Mouse (Mus musculus) forebrain, embryonic 14.5 days (tissue): ENCODE measurements around the gene Slc27a4. TPM values are rescaled to one million over a fixed set of nuclear protein-coding genes. Genes with fewer than 3 reads are reported as not detected.
"Not testable (repeated sequence)": the region's sequence is repeated elsewhere in the genome, so short reads cannot be mapped to it uniquely, and the experiment has no call there.

ENCODE experiments used
- ATAC-seq: fragments of 200-750 bp; cut with Nextera tagmentation; 2 replicates; pipeline ENCODE4 v1.8.0; 2017; ENCODE audit warnings: mild to moderate bottlenecking, moderate library complexity
- DNase-seq: peaks from one replicate; pipeline ENCODE4 v3.0.0-alpha.2; 2015; ENCODE audit warnings: low spot score
- H3K27ac ChIP-seq: fragments of 300-500 bp; sonication (generic); 2 replicates; pipeline ENCODE4 v1.5.1; 2014; ENCODE audit warnings: low read depth, mild to moderate bottlenecking, control low read depth, low read length, moderate library complexity
- H3K27me3 ChIP-seq: fragments of 300-500 bp; sonication (generic); replicated peaks from 2 replicates; pipeline ENCODE4 v1.6.1; 2014; ENCODE audit warnings: low read length, control low read depth, mixed read lengths; ENCODE audit not compliant: control insufficient read depth, insufficient read depth
- H3K36me3 ChIP-seq: fragments of 300-500 bp; sonication (generic); 2 replicates; pipeline ENCODE4 v1.6.1; 2014; ENCODE audit warnings: low read length, control low read depth; ENCODE audit not compliant: control insufficient read depth, insufficient read depth
- H3K4me1 ChIP-seq: fragments of 300-500 bp; sonication (generic); 2 replicates; pipeline ENCODE4 v1.6.1; 2014; ENCODE audit warnings: antibody characterized with exemption, low read length, control low read depth; ENCODE audit not compliant: control insufficient read depth, insufficient read depth
- H3K4me2 ChIP-seq: fragments of 300-500 bp; sonication (generic); 2 replicates; pipeline ENCODE4 v1.6.1; 2014; ENCODE audit warnings: mild to moderate bottlenecking, control low read depth, low read length
- H3K4me3 ChIP-seq: fragments of 300-500 bp; sonication (generic); 2 replicates; pipeline ENCODE4 v1.5.1; 2014; ENCODE audit warnings: low read depth, low read length, control low read depth
- H3K9ac ChIP-seq: fragments of 300-500 bp; sonication (generic); 2 replicates; pipeline ENCODE4 v1.6.1; 2014; ENCODE audit warnings: mild to moderate bottlenecking, low read length, control low read depth, moderate library complexity
- H3K9me3 ChIP-seq: fragments of 300-500 bp; sonication (generic); replicated peaks from 2 replicates; pipeline ENCODE4 v1.6.1; 2016; ENCODE audit warnings: low read length, control low read depth, mixed read lengths; ENCODE audit not compliant: control insufficient read depth
- whole genome bisulfite sequencing: fragments of 180-500 bp; shearing (Covaris S2); extraction: QIAGEN DNeasy Blood & Tissue Kit; methylation state at CpG from one replicate; pipeline ENCODE4 v1.1.7; 2014; 5-methylcytosine and 5-hydroxymethylcytosine counted together
- polyA plus RNA-seq: library from polyadenylated mRNA; unstranded; fragments of >200 nt; fragmentation: Nextera tagmentation; extraction: Ambion mirVana; gene quantifications from 2 replicates; pipeline ENCODE4 v1.2.1, GENCODE M21; 2014

Slc27a4 gene
- polyA plus RNA-seq, 1 experiment from 2014 or later: 22.6 TPM

DNA sequence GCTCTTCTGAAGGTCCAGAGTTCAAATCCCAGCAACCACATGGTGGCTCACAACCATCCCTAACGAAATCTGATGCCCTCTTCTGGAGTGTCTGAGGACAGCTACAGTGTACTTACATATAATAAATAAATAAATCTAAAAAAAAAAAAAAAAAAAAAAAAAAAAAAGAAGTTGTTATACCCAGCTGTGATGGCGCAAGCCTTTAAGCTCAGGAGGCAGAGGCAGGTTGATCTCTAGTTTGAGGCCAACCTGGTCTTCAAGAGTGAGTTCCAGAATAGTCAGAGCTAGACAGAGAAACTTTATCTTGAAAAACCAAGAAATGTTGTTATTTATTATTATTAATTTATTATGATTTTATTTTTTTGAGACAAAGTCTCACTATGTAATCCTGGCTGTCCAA is 21.2 kb upstream of the Slc27a4 start:
- H3K4me3 ChIP-seq, H3K27ac ChIP-seq, H3K4me1 ChIP-seq, H3K27me3 ChIP-seq, H3K9ac ChIP-seq, ATAC-seq, H3K9me3 ChIP-seq, DNase-seq, H3K4me2 ChIP-seq: not testable (repeated sequence)
- WGBS: 94% methylated on average over 2 of the region's 2 CpGs
- H3K36me3 ChIP-seq: peaks cover 98% of the 10 kb centered on the region

DNA sequence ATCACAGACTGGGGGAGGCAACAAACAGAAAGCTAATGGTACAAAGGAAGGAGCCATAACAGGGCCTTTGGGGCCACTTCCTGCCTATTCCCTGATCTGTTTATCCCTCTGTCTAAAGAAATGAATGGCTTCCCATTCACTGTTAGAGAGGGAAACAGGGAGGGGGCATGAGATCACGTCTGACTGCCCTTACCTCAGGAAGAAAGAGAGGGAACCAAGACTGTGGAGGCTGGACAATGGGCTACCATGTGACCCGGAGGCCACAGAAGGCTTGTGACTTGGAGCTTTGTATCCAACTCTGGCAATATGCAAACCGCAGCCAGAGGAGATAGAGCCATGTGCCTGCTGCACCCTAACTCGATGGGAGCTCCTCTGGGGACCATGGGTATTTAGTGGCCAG is 18.1 kb upstream of the Slc27a4 start:
- WGBS: 62% methylated on average over 4 of the region's 4 CpGs

DNA sequence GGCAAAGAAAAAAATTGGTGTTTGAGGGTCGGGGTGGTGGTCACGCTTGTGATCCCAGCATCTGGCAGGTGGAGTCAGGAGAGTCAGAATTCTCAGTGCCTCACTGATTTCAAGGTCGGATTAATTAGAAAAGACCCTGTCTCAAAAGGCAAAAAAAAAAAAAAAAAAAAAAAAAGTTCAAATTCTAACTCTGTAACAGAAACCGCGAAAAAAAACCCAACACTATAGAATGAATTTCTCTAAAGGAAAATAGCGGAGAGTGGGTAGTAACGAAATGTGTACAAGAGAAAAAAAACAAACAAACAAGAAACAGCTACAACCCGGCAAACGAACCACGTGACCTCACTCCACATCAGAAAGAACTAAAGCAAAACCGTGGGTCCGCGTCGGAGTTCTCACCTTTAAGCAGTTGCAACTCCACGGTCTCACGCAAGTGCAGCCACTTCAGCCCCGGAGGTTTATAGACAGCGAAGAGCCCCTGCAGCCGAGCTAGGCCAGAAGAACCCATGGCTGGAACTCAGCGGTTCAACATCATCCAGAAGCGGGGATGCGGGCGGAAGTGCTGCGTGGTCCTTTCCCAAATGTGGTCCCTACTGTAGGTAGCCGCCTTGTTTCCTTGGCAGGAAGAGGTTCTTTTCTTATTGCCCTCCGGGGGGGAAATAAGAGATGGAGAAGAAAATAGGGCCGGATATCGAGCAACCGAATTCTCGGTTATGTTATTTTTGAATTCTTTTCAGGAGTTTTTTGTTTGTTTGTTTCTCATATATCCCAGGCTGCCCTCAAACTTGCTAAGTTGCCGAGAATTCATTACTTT is 15.1 kb upstream of the Slc27a4 start, which contains the start of gene Coq4:
Gene Coq4, plus strand, starts transcription at position 390 of the 814 bp plus-strand sequence.
- Histone ChIP-seq H3K4me1 (peaks cover 12% of the 10 kb centered on the region), H3K4me3 (peak within 1 kb of the TSS; percentile 69), H3K9me3 (no peaks in the 10 kb centered on the region), H3K9ac (peak within 1 kb of the TSS; percentile 85), H3K27ac (peak within 1 kb of the TSS; percentile 49; the same call in 1 of the 2 replicates), H3K27me3 (no peaks in the 10 kb centered on the region), H3K36me3 (peaks cover 65% of the 10 kb centered on the region), H3K4me2 (peak within 1 kb of the TSS; percentile 86)
- peak; percentile 93 for ATAC-seq
- DNase-seq: peak; percentile 96
- WGBS: 2% methylated on average over 31 of the region's 31 CpGs

More for the DNA sequence above, 18.1 kb upstream of the Slc27a4 start:
- no peaks in the 10 kb centered on the region for H3K9me3 ChIP-seq
- H3K27ac ChIP-seq: no peak overlapping the region
- H3K9ac ChIP-seq: no peak overlapping the region
- no peaks in the 10 kb centered on the region for H3K27me3 ChIP-seq
- no peak for DNase-seq
- ATAC-seq: no peak
- H3K4me2 ChIP-seq: no peak overlapping the region
- peaks cover 12% of the 10 kb centered on the region for H3K4me1 ChIP-seq
- H3K36me3 ChIP-seq: peaks cover 70% of the 10 kb centered on the region
- H3K4me3 ChIP-seq: no peak overlapping the region

DNA sequence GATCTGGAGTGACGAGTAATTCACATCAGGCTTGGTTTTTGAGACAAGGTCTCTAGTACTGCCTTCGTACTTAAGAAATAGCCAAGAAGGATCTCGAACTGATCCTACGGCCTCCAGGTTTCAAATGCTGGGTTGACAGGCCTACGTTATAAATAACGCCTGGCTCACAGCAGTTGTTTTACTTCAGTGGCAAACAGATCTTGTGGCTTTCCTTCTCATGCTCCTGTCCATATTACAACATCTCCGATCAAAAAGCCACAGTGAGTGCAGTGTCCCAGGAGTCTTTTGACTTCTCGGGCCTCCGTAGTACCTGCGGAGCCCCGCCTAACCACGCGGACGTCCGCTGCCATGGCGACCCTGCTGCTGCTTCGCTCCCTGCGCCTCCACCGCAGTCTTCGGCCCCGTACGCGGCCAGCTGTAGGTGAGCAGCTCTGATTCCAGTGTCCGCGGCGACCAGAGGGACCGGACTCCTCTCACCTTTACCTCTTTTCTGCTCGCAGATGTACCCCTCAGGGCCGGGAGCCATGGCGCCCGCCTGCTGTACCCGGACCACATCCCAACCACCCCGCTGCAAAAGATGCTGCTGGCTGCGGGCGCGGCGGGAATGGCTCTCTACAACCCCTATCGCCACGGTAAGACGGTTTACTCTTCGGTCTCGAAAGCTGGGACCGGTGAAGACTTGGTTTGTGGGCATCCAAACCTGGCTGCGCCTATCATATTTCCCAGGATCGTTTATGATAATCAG is 14.3 kb upstream of the Slc27a4 start, which contains the start of gene Trub2:
Gene Trub2, minus strand, starts transcription at position 566 of the 745 bp plus-strand sequence.
- H3K27me3 ChIP-seq: no peaks in the 10 kb centered on the region
- peaks cover 65% of the 10 kb centered on the region for H3K36me3 ChIP-seq
- no peaks in the 10 kb centered on the region for H3K9me3 ChIP-seq
- peaks cover 12% of the 10 kb centered on the region for H3K4me1 ChIP-seq
- ATAC-seq (peak; percentile 91), DNase-seq (peak; percentile 85)
- H3K4me3 ChIP-seq: peak within 1 kb of the TSS; percentile 69
- H3K27ac ChIP-seq: peak within 1 kb of the TSS; percentile 49; the same call in 1 of the 2 replicates
- WGBS: under 1% methylated on average over 45 of the region's 45 CpGs
- peak within 1 kb of the TSS; percentile 86 for H3K4me2 ChIP-seq
- peak within 1 kb of the TSS; percentile 85 for H3K9ac ChIP-seq

DNA sequence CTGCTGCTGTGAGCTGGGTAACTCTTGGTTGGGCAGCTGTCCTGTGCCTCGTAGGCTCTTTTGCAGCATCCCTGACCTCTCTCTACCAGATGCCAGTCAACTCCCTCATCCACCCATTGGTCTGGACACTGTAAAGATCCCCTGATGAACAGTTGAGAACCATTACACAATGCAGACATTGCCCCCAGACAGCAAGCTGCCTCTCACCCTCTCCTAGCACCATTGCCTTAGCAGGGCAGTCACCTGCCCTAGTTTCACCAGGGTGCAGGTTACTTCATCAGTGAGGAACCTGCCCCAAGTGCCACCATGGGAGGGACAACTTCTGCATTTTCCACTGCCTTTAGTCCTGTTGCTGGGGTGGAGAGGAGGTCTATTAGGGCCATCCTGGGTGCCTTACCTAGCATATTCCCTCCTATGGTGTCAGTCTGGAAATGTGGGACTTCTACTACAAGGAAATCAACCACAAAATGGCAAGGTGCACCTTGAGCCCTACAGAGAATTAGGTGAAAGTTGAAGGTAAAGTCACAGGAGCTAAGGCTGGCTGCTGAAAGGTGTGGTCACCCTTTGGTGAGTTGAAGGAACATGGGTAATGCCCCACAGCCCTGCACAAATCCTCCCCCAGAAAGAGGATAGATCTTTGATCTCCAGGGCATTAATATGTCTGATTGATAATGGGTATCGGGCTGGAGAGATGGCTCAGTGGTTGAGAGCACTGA is 9.5 kb upstream of the Slc27a4 start:
- no peaks in the 10 kb centered on the region for H3K9me3 ChIP-seq
- WGBS: 96% methylated on average over 2 of the region's 2 CpGs

DNA sequence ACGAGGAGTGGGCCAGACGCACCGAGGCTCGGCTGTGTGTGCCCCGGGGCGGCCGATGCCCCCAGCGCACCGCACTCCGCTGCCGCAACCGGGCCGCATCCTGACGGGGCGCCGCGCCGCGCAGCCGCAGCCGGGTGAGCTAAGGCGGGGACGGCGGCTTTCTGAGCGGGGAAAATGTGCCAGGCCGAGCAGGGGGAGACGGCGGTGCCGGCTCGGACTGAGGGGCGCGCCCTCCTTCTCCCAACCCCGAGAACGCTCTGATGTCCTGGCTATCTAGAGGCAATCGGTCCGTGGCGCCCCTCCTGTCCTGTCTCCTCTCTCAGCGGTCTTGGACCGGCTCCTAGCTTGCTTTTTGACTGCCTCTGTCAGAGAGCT is 380 bp downstream of the Slc27a4 start:
- Histone ChIP-seq H3K9me3 (no peaks in the 10 kb centered on the region), H3K4me1 (peaks cover 9% of the 10 kb centered on the region), H3K9ac (peak overlapping the region; percentile 92), H3K27me3 (no peaks in the 10 kb centered on the region), H3K27ac (peak overlapping the region; percentile 88), H3K4me2 (peak overlapping the region; percentile 57), H3K4me3 (peak overlapping the region; percentile 77), H3K36me3 (peaks cover 37% of the 10 kb centered on the region)
- ATAC-seq (peak; percentile 83; the same call in 1 of the 2 replicates), DNase-seq (no peak)
- WGBS: under 1% methylated on average over 17 of the region's 39 CpGs

More for the DNA sequence above, 9.5 kb upstream of the Slc27a4 start:
- Histone ChIP-seq H3K4me2 (no peak overlapping the region), H3K27me3 (no peaks in the 10 kb centered on the region), H3K27ac (no peak overlapping the region), H3K4me1 (peaks cover 7% of the 10 kb centered on the region; the same call in 1 of the 2 replicates), H3K4me3 (no peak overlapping the region), H3K36me3 (peaks cover 50% of the 10 kb centered on the region), H3K9ac (no peak overlapping the region)
- ATAC-seq: no peak
- DNase-seq: no peak

DNA sequence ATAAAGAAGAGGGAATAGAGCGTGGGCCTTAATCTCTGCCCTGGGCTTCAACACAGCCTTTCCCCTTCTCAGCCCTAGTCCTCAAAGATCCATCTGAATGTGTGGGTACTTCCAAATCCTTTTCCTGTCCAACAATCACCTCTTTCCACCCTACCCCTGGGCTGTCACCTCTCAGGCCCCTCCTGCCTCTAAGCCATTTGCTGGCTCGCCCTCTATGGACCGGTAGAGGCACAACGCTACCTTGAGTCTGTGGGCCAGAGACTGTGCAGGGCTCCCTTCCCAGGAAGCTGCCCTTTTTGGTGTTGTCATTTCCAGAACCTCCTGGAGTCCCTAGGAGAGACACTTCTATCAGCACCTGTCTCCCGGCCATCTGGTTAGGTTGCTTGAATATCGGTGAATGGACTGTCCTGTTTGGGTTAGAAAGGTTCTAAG is 982 bp downstream of the Slc27a4 start:
- 22% methylated on average over 6 of the region's 6 CpGs for WGBS
- Histone ChIP-seq H3K9me3 (no peaks in the 10 kb centered on the region), H3K36me3 (peaks cover 43% of the 10 kb centered on the region), H3K4me2 (peak overlapping the region; percentile 57), H3K9ac (peak overlapping the region; percentile 92), H3K4me1 (peaks cover 9% of the 10 kb centered on the region), H3K27ac (0 out of 2 replicates have a peak overlapping the region, but pooled peaks have one; percentile 88), H3K27me3 (no peaks in the 10 kb centered on the region), H3K4me3 (peak overlapping the region; percentile 77)
- DNase-seq: peak; percentile 18
- no peak for ATAC-seq

DNA sequence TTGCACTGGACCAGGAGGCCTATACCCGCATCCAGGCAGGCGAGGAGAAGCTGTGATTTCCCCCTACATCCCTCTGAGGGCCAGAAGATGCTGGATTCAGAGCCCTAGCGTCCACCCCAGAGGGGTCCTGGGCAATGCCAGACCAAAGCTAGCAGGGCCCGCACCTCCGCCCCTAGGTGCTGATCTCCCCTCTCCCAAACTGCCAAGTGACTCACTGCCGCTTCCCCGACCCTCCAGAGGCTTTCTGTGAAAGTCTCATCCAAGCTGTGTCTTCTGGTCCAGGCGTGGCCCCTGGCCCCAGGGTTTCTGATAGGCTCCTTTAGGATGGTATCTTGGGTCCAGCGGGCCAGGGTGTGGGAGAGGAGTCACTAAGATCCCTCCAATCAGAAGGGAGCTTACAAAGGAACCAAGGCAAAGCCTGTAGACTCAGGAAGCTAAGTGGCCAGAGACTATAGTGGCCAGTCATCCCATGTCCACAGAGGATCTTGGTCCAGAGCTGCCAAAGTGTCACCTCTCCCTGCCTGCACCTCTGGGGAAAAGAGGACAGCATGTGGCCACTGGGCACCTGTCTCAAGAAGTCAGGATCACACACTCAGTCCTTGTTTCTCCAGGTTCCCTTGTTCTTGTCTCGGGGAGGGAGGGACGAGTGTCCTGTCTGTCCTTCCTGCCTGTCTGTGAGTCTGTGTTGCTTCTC is 13.4 kb downstream of the Slc27a4 start:
- no peaks in the 10 kb centered on the region for H3K27me3 ChIP-seq
- no peak overlapping the region for H3K4me2 ChIP-seq
- DNase-seq (no peak), ATAC-seq (no peak)
- WGBS: 85% methylated on average over 11 of the region's 11 CpGs
- H3K9ac ChIP-seq: no peak overlapping the region
- peaks cover 55% of the 10 kb centered on the region for H3K36me3 ChIP-seq
- H3K4me1 ChIP-seq: peaks cover 8% of the 10 kb centered on the region; the same call in 1 of the 2 replicates
- H3K4me3 ChIP-seq: no peak overlapping the region
- H3K27ac ChIP-seq: no peak overlapping the region
- no peaks in the 10 kb centered on the region for H3K9me3 ChIP-seq
